Mouse (Mus musculus) CD4-positive, CD25-positive, alpha-beta regulatory T cell, adult 2 months (primary cell): ENCODE data around the gene Gcm2.
A peak's percentile ranks its signal among the peaks of the same experiment; 100 is the strongest.

ENCODE experiments used
- DNase-seq: peaks from one replicate; pipeline ENCODE4 v3.0.0-alpha.2; 2012; ENCODE audit warnings: low read depth, low spot score

Gcm2 gene

GRCm38 (mm10) chr13:41079859-41080258, 31.0 kb downstream of the Gcm2 start:
- DNase-seq, result no peak

DNA sequence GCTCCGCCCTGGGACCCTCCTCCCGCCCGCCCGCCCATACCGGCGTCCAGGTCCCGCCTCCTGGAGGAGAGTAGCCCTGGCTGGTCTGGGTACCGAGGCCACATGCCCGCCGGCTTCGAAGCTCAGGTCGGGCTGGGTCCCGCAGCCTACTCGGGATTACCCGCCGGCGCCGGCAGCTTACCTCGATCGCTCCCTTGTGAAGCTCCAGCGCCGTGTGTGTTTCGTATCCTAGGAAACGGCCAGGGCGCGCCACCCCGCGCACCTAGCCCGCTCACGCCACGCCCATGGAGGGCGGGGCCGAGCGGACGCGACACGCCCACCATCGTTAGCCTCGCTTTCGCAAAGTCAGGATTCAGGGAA, 31.4 kb downstream of the Gcm2 start, which contains the start of gene Mak:
Gene Mak, minus strand, starts transcription at position 286 of the 360 bp plus-strand sequence.
- peak; percentile 75 for DNase-seq

GRCm38 (mm10) chr13:41078690-41079420, 32.0 kb downstream of the Gcm2 start:
- DNase-seq, result no peak

- DNase-seq, result no peak
These were observed 32.9 kb downstream of the Gcm2 start for GRCm38 (mm10) chr13:41077921-41078320.

GRCm38 (mm10) chr13:41073819-41074218, 37.0 kb downstream of the Gcm2 start:
- no peak for DNase-seq

DNA sequence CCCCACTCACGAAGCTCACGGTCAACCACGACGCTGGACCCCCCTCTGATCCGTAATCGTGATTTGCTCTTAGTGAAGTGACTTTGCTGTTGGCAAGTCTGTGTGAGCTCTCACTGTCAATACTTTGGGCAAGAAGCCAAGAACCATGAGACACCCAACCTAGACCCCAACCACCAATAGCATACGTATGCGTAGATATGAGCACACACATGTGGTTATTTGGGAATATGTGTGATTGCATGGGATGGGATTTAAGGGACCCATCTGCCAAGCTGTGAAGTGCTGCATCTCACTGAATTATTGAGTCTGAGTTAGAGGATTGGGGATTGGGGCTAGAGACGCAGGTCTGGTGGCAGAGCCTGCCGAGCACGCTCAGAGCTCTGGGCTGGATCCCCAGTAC, 39.2 kb downstream of the Gcm2 start:
- DNase-seq, result no peak

DNA sequence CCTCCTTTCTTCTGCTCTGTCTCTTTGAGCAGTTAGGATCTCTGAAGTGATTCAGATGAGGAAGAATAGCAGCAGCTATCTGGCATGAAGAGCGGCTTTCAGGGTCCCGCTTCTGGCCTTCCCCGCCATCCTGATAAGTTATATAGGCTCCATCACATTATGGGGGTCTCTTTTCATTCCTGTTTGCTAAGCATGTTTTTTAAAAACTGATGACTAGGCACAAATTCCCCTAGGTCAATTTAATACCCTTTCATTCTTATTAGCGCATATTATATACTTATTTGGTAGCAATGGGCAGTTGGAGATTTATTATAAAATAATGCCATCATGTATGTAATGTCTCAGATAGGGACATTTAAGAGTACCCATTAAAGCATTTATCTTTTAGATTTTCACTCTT, 43.2 kb downstream of the Gcm2 start:
- DNase-seq, result no peak

GRCm38 (mm10) chr13:41051965-41052364, 58.9 kb downstream of the Gcm2 start:
- no peak for DNase-seq
